Comparison of ENCODE assay signal across 9 mouse cellular contexts in the genomic region with DNA sequence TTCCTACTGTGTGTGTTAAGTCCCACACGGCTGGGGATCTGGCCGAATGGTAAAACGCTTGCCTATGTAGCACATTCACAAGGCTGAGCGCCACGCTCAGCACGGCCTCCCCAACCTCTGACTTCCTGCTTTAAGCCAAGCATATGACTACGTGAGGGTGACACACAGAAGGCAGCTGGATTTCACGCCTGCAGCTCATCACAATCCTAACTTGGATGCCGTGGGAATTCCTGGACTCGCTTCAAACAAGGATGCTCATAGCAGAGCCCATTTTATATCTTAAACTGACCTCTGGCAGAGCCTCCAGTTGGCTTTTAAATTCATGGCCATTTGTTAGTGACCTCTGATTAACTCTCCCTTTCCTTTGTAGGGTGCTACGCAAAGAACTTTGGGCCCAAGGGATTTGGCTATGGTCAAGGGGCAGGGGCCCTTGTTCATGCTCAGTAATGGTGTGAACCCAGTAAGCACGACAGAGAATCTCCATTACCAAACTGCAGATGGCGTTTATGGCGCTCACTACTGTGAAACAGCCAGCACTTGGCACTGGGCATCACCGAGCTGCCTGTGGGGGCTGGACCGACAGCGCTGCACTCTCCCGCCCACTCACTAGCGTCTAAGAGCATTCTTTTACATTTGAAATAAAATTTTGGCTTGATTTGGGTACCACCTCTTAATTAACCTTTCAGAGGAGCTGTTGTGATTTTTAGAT. TPM values are rescaled to one million over a fixed set of nuclear protein-coding genes. Genes with fewer than 3 reads are reported as not detected.
DNase-seq lines count a peak whose midpoint lies in the region; ATAC-seq lines count a peak whose summit lies in the region.
"Had no signal": no experiment of that assay in that cellular context is flagged by ENCODE, and none has a peak within 500 bp of the region (broad histone marks: within the 10 kb centered on the region; RNA-seq: fewer than 3 reads in every experiment).

No protein-coding gene starts in this region.

- H3K9me3 ChIP-seq in intestine, embryonic 15.5 days = no peaks in the 10 kb centered on the region
- no peaks in the 10 kb centered on the region for H3K9me3 ChIP-seq in intestine, embryonic 16.5 days (ENCODE audit: control insufficient read depth, low read length)
- H3K9me3 ChIP-seq in hindbrain, embryonic 16.5 days (ENCODE audit: control insufficient read depth, low read length) = no peaks in the 10 kb centered on the region
- H3K9me3 ChIP-seq in neural tube, embryonic 13.5 days = no peaks in the 10 kb centered on the region

- no peaks in the 10 kb centered on the region for H3K4me1 ChIP-seq in intestine, embryonic 15.5 days (replicated peaks)
- H3K4me1 ChIP-seq in intestine, embryonic 16.5 days (ENCODE audit: control insufficient read depth, insufficient read depth, low read length) = no peaks in the 10 kb centered on the region
- peaks cover 4% of the 10 kb centered on the region; the same call in 1 of the 2 replicates for H3K4me1 ChIP-seq in hindbrain, embryonic 16.5 days (ENCODE audit: control insufficient read depth, insufficient read depth, low read depth, low read length)
- H3K4me1 ChIP-seq in neural tube, embryonic 13.5 days (replicated peaks) = 0 out of 2 replicates have a peak, but pooled peaks cover 4% of the 10 kb centered on the region

- no peak overlapping the region for H3K4me3 ChIP-seq in intestine, embryonic 15.5 days (replicated peaks)
- H3K4me3 ChIP-seq in intestine, embryonic 16.5 days (ENCODE audit: low read length) = no peak overlapping the region
- no peak overlapping the region for H3K4me3 ChIP-seq in hindbrain, embryonic 16.5 days (ENCODE audit: low read length)
- no peak overlapping the region for H3K4me3 ChIP-seq in neural tube, embryonic 13.5 days

- no peak overlapping the region for H3K9ac ChIP-seq in intestine, embryonic 15.5 days
- no peak overlapping the region for H3K9ac ChIP-seq in intestine, embryonic 16.5 days (ENCODE audit: low read depth, low read length)
- H3K9ac ChIP-seq in hindbrain, embryonic 16.5 days (ENCODE audit: low read depth, low read length) = no peak overlapping the region
- H3K9ac ChIP-seq in neural tube, embryonic 13.5 days = no peak overlapping the region
- H3K9ac ChIP-seq: liver, postnatal 0 days had no signal

- WGBS in intestine, embryonic 15.5 days = 82% methylated on average over 19 of the region's 19 CpGs
- WGBS in intestine, embryonic 16.5 days = 83% methylated on average over 19 of the region's 19 CpGs
- 81% methylated on average over 19 of the region's 19 CpGs for WGBS in hindbrain, embryonic 16.5 days
- WGBS in neural tube, embryonic 13.5 days = 82% methylated on average over 19 of the region's 19 CpGs

- no peak overlapping the region for H3K4me2 ChIP-seq in intestine, embryonic 15.5 days (replicated peaks)
- H3K4me2 ChIP-seq in intestine, embryonic 16.5 days (ENCODE audit: low read depth, low read length) = no peak overlapping the region
- no peak overlapping the region for H3K4me2 ChIP-seq in hindbrain, embryonic 16.5 days (ENCODE audit: low read length)
- H3K4me2 ChIP-seq in neural tube, embryonic 13.5 days = no peak overlapping the region

- peak; percentile 78 for DNase-seq in cerebellum, adult 9-10 months
- DNase-seq in thymus, postnatal 10 days (ENCODE audit: low spot score in 2 of 2) = no peak
- no peak for DNase-seq in kidney, postnatal 36 days
- DNase-seq: liver, postnatal 0 days had no signal

- peaks cover 10% of the 10 kb centered on the region; the same call in 1 of the 2 replicates for H3K36me3 ChIP-seq in intestine, embryonic 15.5 days
- H3K36me3 ChIP-seq in intestine, embryonic 16.5 days (ENCODE audit: control insufficient read depth, insufficient read depth, low read length) = peaks cover 9% of the 10 kb centered on the region
- H3K36me3 ChIP-seq in hindbrain, embryonic 16.5 days (ENCODE audit: control insufficient read depth, insufficient read depth, low read length) = peaks cover 12% of the 10 kb centered on the region
- H3K36me3 ChIP-seq in neural tube, embryonic 13.5 days = peaks cover 39% of the 10 kb centered on the region

- no peaks in the 10 kb centered on the region for H3K27me3 ChIP-seq in intestine, embryonic 15.5 days (replicated peaks)
- H3K27me3 ChIP-seq in intestine, embryonic 16.5 days (replicated peaks; ENCODE audit: control insufficient read depth, insufficient read depth, low read length) = no peaks in the 10 kb centered on the region
- H3K27me3 ChIP-seq in hindbrain, embryonic 16.5 days (replicated peaks; ENCODE audit: control insufficient read depth, insufficient read depth, low read length) = no peaks in the 10 kb centered on the region
- H3K27me3 ChIP-seq in neural tube, embryonic 13.5 days = no peaks in the 10 kb centered on the region

- 0 out of 2 replicates have a peak overlapping the region, but pooled peaks have one; percentile 9 for H3K27ac ChIP-seq in intestine, embryonic 15.5 days
- no peak overlapping the region for H3K27ac ChIP-seq in intestine, embryonic 16.5 days (ENCODE audit: low read length)
- H3K27ac ChIP-seq in hindbrain, embryonic 16.5 days (ENCODE audit: low read depth, low read length) = no peak overlapping the region
- H3K27ac ChIP-seq in neural tube, embryonic 13.5 days (replicated peaks) = 0 out of 2 replicates have a peak overlapping the region, but pooled peaks have one; percentile 18
- H3K27ac ChIP-seq: kidney, postnatal 0 days had no signal

- no peak for ATAC-seq in intestine, embryonic 15.5 days
- no peak for ATAC-seq in intestine, embryonic 16.5 days
- ATAC-seq in hindbrain, embryonic 16.5 days = peak; percentile 35; the same call in 1 of the 2 replicates
- ATAC-seq in neural tube, embryonic 13.5 days (ENCODE audit: low read depth) = no peak
- ATAC-seq: liver, postnatal 0 days had no signal

RNA-seq across cellular contexts. Expression of a gene that starts 19.4 kb away (rescaled TPM):
- polyA plus RNA-seq in intestine, embryonic 15.5 days (2015; fragmentation: Nextera tagmentation; extraction: Ambion mirVana) = 273 and 278 TPM in 2 replicates
- polyA plus RNA-seq in intestine, embryonic 16.5 days (2015; fragmentation: Nextera tagmentation; extraction: Ambion mirVana) = 236 and 254 TPM in 2 replicates
- 120 and 121 TPM in 2 replicates for polyA plus RNA-seq in hindbrain, embryonic 16.5 days (2015; fragmentation: Nextera tagmentation; extraction: Ambion mirVana)
- polyA plus RNA-seq in neural tube, embryonic 13.5 days (2015; fragmentation: Nextera tagmentation; extraction: Ambion mirVana) = 175 and 178 TPM in 2 replicates

Comparison
In these comparisons a context has a peak if more than half of its experiments do, and no peak if none do; other contexts are left out.
1. H3K27ac ChIP-seq: peak in intestine, embryonic 15.5 days (single experiment) and neural tube, embryonic 13.5 days (single experiment); none in intestine, embryonic 16.5 days (single experiment) and hindbrain, embryonic 16.5 days (single experiment).